Mouse (Mus musculus) spleen, adult 2 months (tissue): ENCODE measurements around the gene Chd4.

Source experiments
- CTCF ChIP-seq: fragments of 200-500 bp; IDR thresholded peaks from 2 replicates; pipeline ENCODE4 v1.5.1; 2011; ENCODE audit warnings: mild to moderate bottlenecking, inconsistent platforms; ENCODE audit not compliant: insufficient read depth, insufficient read length, insufficient replicate concordance; ENCODE audit errors: extremely low read depth
- POLR2A ChIP-seq: fragments of 200-500 bp; IDR thresholded peaks from 2 replicates; pipeline ENCODE4 v1.6.1; 2011; ENCODE audit warnings: low read depth, low read length, inconsistent platforms

DNA sequence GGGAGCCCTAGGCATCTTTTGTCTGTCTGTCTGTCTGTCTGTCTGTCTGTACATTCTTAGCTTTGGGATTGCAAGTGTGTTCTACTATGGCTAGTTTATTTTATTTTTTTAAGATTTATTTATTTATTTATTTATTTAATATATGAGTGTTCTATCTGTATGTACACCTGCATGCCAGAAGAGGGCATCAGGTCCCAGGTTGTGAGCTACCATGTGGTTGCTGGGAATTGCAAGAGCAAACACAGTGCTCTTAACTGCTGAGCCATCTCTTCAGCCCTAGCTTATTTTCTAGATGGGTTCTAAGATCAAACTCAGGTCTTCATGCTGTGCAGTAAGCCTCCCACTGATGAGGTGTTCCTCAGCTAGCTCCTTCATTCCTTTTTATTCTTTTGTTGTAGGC lies 58.8 kb downstream of the Chd4 start:
- no peak for TF ChIP-seq POLR2A
- TF ChIP-seq CTCF = peak; percentile 5; the same call in 1 of the 2 replicates
